Mouse (Mus musculus): ENCODE measurements around the gene Ttc19. TPM values are rescaled to one million over a fixed set of nuclear protein-coding genes. Genes with fewer than 3 reads are reported as not detected.
A peak's percentile ranks its signal among the peaks of the same experiment; 100 is the strongest.

Gene Ttc19
- polyA plus RNA-seq, 1 experiment from 2014 or later: 23.6 TPM

GRCm38 (mm10) chr11:62294121-62294520 is 12.8 kb downstream of the Ttc19 start:
- Histone ChIP-seq H3K4me1 (no peaks in the 10 kb centered on the region), H3K27me3 (no peaks in the 10 kb centered on the region), H3K36me3 (ENCODE audit: poor library complexity, severe bottlenecking) (peaks cover 51% of the 10 kb centered on the region), H3K9me3 (replicated peaks) (no peaks in the 10 kb centered on the region), H3K4me3 (no peak overlapping the region), H3K9ac (no peak overlapping the region), H3K27ac (no peak overlapping the region), H3K4me2 (no peak overlapping the region)
- no peak for ATAC-seq
- 91% methylated on average over 2 of the region's 2 CpGs for WGBS

GRCm38 (mm10) chr11:62298883-62299282 is 17.6 kb downstream of the Ttc19 start:
- H3K4me2 ChIP-seq: no peak overlapping the region
- H3K36me3 ChIP-seq (ENCODE audit: poor library complexity, severe bottlenecking): peaks cover 20% of the 10 kb centered on the region; the same call in 1 of the 2 replicates
- no peaks in the 10 kb centered on the region for H3K9me3 ChIP-seq (replicated peaks)
- H3K4me1 ChIP-seq: no peaks in the 10 kb centered on the region
- no peak overlapping the region for H3K27ac ChIP-seq
- no peak overlapping the region for H3K9ac ChIP-seq
- H3K27me3 ChIP-seq: no peaks in the 10 kb centered on the region
- H3K4me3 ChIP-seq: no peak overlapping the region
- WGBS: 87% methylated on average over 6 of the region's 6 CpGs
- no peak for ATAC-seq

- 98% methylated on average over 2 of the region's 2 CpGs for WGBS
- no peak for ATAC-seq
- Histone ChIP-seq H3K36me3 (ENCODE audit: poor library complexity, severe bottlenecking) (peaks cover 35% of the 10 kb centered on the region), H3K4me1 (no peaks in the 10 kb centered on the region), H3K27me3 (no peaks in the 10 kb centered on the region), H3K9me3 (replicated peaks) (no peaks in the 10 kb centered on the region), H3K4me2 (no peak overlapping the region), H3K4me3 (no peak overlapping the region), H3K9ac (no peak overlapping the region), H3K27ac (no peak overlapping the region)
Measured at GRCm38 (mm10) chr11:62305866-62306265, 24.6 kb downstream of the Ttc19 start.

GRCm38 (mm10) chr11:62309296-62309695 is 28.0 kb downstream of the Ttc19 start:
- 94% methylated on average over 2 of the region's 2 CpGs for WGBS
- H3K27me3 ChIP-seq: no peaks in the 10 kb centered on the region
- ATAC-seq: no peak
- H3K4me3 ChIP-seq: no peak overlapping the region
- no peaks in the 10 kb centered on the region for H3K9me3 ChIP-seq (replicated peaks)
- H3K27ac ChIP-seq: no peak overlapping the region
- no peak overlapping the region for H3K4me2 ChIP-seq
- H3K4me1 ChIP-seq: no peaks in the 10 kb centered on the region
- peaks cover 66% of the 10 kb centered on the region for H3K36me3 ChIP-seq (ENCODE audit: poor library complexity, severe bottlenecking)
- no peak overlapping the region for H3K9ac ChIP-seq

- Histone ChIP-seq H3K27ac (no peak overlapping the region), H3K4me1 (no peaks in the 10 kb centered on the region), H3K4me3 (no peak overlapping the region), H3K4me2 (no peak overlapping the region), H3K27me3 (no peaks in the 10 kb centered on the region), H3K9ac (no peak overlapping the region), H3K36me3 (ENCODE audit: poor library complexity, severe bottlenecking) (peaks cover 91% of the 10 kb centered on the region), H3K9me3 (replicated peaks) (no peaks in the 10 kb centered on the region)
- 97% methylated on average over 5 of the region's 5 CpGs for WGBS
- no peak for ATAC-seq
Measured at GRCm38 (mm10) chr11:62314984-62315383, 33.7 kb downstream of the Ttc19 start.

- Histone ChIP-seq H3K27me3 (no peaks in the 10 kb centered on the region), H3K4me1 (no peaks in the 10 kb centered on the region), H3K9me3 (replicated peaks) (no peaks in the 10 kb centered on the region), H3K9ac (no peak overlapping the region), H3K4me3 (no peak overlapping the region), H3K36me3 (ENCODE audit: poor library complexity, severe bottlenecking) (peaks cover 96% of the 10 kb centered on the region), H3K4me2 (no peak overlapping the region), H3K27ac (peak overlapping the region; percentile 19; the same call in 1 of the 2 replicates)
- ATAC-seq: no peak
- WGBS: 88% methylated on average over 11 of the region's 11 CpGs
Measured at GRCm38 (mm10) chr11:62317746-62318145, 36.5 kb downstream of the Ttc19 start.

- no peak for ATAC-seq
- H3K27ac ChIP-seq: no peak overlapping the region
- no peaks in the 10 kb centered on the region for H3K9me3 ChIP-seq (replicated peaks)
- no peak overlapping the region for H3K4me3 ChIP-seq
- H3K4me2 ChIP-seq: no peak overlapping the region
- no peaks in the 10 kb centered on the region for H3K27me3 ChIP-seq
- WGBS: 88% methylated on average over 3 of the region's 3 CpGs
- no peaks in the 10 kb centered on the region for H3K4me1 ChIP-seq
- peaks cover 90% of the 10 kb centered on the region for H3K36me3 ChIP-seq (ENCODE audit: poor library complexity, severe bottlenecking)
- no peak overlapping the region for H3K9ac ChIP-seq
Measured at GRCm38 (mm10) chr11:62320097-62320496, 38.8 kb downstream of the Ttc19 start.

- no peak overlapping the region for H3K4me2 ChIP-seq
- no peak overlapping the region for H3K9ac ChIP-seq
- no peak overlapping the region for H3K4me3 ChIP-seq
- no peaks in the 10 kb centered on the region for H3K9me3 ChIP-seq (replicated peaks)
- no peaks in the 10 kb centered on the region for H3K4me1 ChIP-seq
- no peak overlapping the region for H3K27ac ChIP-seq
- no peak for ATAC-seq
- H3K27me3 ChIP-seq: no peaks in the 10 kb centered on the region
- WGBS: 94% methylated on average over 3 of the region's 3 CpGs
- H3K36me3 ChIP-seq (ENCODE audit: poor library complexity, severe bottlenecking): peaks cover 89% of the 10 kb centered on the region
Measured at GRCm38 (mm10) chr11:62323659-62324058, 42.4 kb downstream of the Ttc19 start.

- no peaks in the 10 kb centered on the region for H3K4me1 ChIP-seq
- H3K9ac ChIP-seq: no peak overlapping the region
- H3K4me2 ChIP-seq: no peak overlapping the region
- H3K4me3 ChIP-seq: no peak overlapping the region
- ATAC-seq: no peak
- no peaks in the 10 kb centered on the region for H3K27me3 ChIP-seq
- H3K36me3 ChIP-seq (ENCODE audit: poor library complexity, severe bottlenecking): peaks cover 94% of the 10 kb centered on the region
- no peaks in the 10 kb centered on the region for H3K9me3 ChIP-seq (replicated peaks)
- no peak overlapping the region for H3K27ac ChIP-seq
- WGBS: 96% methylated on average over 5 of the region's 5 CpGs
Measured at GRCm38 (mm10) chr11:62331141-62331540, 49.9 kb downstream of the Ttc19 start.

- H3K4me3 ChIP-seq: no peak overlapping the region
- no peak for ATAC-seq
- no peaks in the 10 kb centered on the region for H3K4me1 ChIP-seq
- no peak overlapping the region for H3K9ac ChIP-seq
- WGBS: 88% methylated on average over 4 of the region's 4 CpGs
- H3K36me3 ChIP-seq (ENCODE audit: poor library complexity, severe bottlenecking): peaks cover 93% of the 10 kb centered on the region
- H3K27ac ChIP-seq: no peak overlapping the region
- H3K27me3 ChIP-seq: no peaks in the 10 kb centered on the region
- no peaks in the 10 kb centered on the region for H3K9me3 ChIP-seq (replicated peaks)
- no peak overlapping the region for H3K4me2 ChIP-seq
Measured at GRCm38 (mm10) chr11:62332228-62332627, 51.0 kb downstream of the Ttc19 start.

- no peak overlapping the region for H3K4me3 ChIP-seq
- H3K27me3 ChIP-seq: no peaks in the 10 kb centered on the region
- WGBS: 95% methylated on average over 13 of the region's 13 CpGs
- H3K9me3 ChIP-seq (replicated peaks): no peaks in the 10 kb centered on the region
- no peaks in the 10 kb centered on the region for H3K4me1 ChIP-seq
- no peak overlapping the region for H3K4me2 ChIP-seq
- ATAC-seq: no peak
- no peak overlapping the region for H3K27ac ChIP-seq
- H3K36me3 ChIP-seq (ENCODE audit: poor library complexity, severe bottlenecking): peaks cover 77% of the 10 kb centered on the region
- H3K9ac ChIP-seq: no peak overlapping the region
Measured at GRCm38 (mm10) chr11:62343002-62343401, 61.7 kb downstream of the Ttc19 start.

- Histone ChIP-seq H3K36me3 (ENCODE audit: poor library complexity, severe bottlenecking) (peaks cover 73% of the 10 kb centered on the region), H3K27ac (no peak overlapping the region), H3K4me3 (no peak overlapping the region), H3K27me3 (no peaks in the 10 kb centered on the region), H3K4me2 (no peak overlapping the region), H3K4me1 (no peaks in the 10 kb centered on the region), H3K9me3 (replicated peaks) (no peaks in the 10 kb centered on the region), H3K9ac (no peak overlapping the region)
- WGBS: 90% methylated on average over 4 of the region's 4 CpGs
- ATAC-seq: no peak
Measured at GRCm38 (mm10) chr11:62351948-62352347, 70.7 kb downstream of the Ttc19 start.

GRCm38 (mm10) chr11:62355216-62355615 is 73.9 kb downstream of the Ttc19 start:
- Histone ChIP-seq H3K4me3 (no peak overlapping the region), H3K36me3 (ENCODE audit: poor library complexity, severe bottlenecking) (peaks cover 63% of the 10 kb centered on the region), H3K4me2 (no peak overlapping the region), H3K4me1 (no peaks in the 10 kb centered on the region), H3K27me3 (no peaks in the 10 kb centered on the region), H3K9ac (no peak overlapping the region), H3K27ac (no peak overlapping the region), H3K9me3 (replicated peaks) (no peaks in the 10 kb centered on the region)
- 97% methylated on average over 2 of the region's 2 CpGs for WGBS
- ATAC-seq: no peak

Data from forebrain, embryonic 13.5 days (tissue).